Mouse (Mus musculus): ENCODE data around the gene Mc3r.
A peak's percentile ranks its signal among the peaks of the same experiment; 100 is the strongest.

Mc3r gene

DNA sequence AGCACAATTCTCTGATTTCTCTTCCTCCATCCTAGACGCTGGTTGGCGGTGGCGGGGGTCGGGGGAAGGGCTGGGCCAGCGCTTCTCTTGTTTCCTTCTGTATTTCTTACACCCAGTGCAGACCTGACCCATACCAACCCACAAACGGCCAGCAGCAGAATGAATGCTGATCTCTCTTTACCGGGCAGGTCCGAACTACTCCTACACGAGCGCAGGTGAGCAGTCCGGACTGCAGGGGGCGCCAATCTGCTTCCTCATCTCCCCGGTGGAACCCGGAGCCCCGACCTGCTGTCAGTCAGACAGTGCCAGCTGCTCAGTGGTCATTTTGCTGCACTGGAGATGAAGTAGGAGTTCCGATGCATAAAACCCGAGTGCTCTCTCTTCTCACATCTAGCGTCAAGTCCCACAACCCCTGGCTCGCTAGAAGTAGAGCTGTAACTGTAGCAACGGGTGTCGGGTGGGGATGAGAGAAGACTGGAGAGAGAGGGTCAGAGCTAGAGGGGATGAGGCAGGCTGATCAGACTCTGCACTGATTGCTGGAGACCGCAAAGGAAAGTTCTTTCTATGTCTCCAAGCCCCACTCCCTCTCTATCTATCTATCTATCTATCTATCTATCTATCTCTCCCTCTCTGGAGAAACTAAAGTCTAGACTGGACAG is at the start of gene Mc3r:
Mc3r (plus strand) TSS at position 387 of the 659 bp plus-strand sequence.
- DNase-seq (ENCODE audit: low spot score) = peak; percentile 39

- no peak for DNase-seq (ENCODE audit: low spot score)
Observed at GRCm38 (mm10) chr2:172201998-172202780, 46.1 kb upstream of the Mc3r start.

DNA sequence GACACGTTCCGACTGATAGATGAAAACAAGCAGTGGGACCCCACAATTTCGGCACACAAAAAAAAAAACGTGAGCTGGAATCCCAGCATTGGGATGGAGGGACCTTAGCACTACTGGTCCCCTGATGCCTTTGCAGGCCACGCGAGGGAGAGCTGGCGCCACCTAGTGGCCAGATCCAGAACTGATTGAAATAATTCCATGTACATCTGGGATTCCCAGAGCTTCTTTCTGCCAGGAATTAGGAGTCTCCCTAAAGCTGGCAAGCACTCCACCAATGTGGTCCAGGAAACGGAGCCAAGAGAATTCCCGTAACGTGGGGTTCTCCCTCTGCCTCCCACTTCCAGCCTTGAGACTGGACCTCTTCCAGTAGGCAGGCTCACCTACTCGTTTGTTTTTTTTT is 41.3 kb upstream of the Mc3r start:
- DNase-seq (ENCODE audit: low spot score) = peak; percentile 57

GRCm38 (mm10) chr2:172213480-172213879 is 34.8 kb upstream of the Mc3r start:
- DNase-seq (ENCODE audit: low spot score) = no peak

GRCm38 (mm10) chr2:172214336-172214735 is 34.0 kb upstream of the Mc3r start:
- no peak for DNase-seq (ENCODE audit: low spot score)

DNA sequence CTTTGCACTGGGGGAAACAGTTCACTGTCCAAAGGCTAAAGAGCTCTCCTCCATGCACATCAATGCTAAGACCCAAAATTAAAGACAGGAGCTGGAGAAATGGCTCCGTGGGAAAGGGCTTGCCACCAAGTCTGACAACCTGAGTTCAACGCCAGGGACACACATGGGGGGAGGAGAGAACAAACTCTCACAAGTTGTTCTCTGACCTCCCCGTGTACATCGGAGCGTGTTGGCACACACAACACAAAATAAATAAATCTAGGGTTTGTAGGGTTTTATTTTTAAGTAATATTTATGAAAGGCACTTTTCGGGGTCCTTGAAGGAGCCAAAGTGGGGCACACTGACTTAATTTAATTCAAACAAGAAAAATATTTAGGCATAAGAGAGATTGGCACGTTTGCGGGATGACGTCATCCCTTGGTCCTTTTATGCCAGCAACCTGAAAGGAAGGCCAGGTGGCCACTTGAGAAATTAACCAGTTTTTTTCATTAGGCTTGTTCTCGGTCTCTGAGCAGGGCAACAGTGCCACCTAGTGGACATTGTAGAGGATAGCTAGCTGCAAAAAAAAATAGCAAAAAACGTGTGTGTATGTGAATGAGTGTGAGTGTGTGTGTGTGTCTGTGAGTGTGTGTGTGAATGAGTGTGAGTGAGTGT is 32.7 kb upstream of the Mc3r start:
- peak; percentile 17 for DNase-seq (ENCODE audit: low spot score)

DNA sequence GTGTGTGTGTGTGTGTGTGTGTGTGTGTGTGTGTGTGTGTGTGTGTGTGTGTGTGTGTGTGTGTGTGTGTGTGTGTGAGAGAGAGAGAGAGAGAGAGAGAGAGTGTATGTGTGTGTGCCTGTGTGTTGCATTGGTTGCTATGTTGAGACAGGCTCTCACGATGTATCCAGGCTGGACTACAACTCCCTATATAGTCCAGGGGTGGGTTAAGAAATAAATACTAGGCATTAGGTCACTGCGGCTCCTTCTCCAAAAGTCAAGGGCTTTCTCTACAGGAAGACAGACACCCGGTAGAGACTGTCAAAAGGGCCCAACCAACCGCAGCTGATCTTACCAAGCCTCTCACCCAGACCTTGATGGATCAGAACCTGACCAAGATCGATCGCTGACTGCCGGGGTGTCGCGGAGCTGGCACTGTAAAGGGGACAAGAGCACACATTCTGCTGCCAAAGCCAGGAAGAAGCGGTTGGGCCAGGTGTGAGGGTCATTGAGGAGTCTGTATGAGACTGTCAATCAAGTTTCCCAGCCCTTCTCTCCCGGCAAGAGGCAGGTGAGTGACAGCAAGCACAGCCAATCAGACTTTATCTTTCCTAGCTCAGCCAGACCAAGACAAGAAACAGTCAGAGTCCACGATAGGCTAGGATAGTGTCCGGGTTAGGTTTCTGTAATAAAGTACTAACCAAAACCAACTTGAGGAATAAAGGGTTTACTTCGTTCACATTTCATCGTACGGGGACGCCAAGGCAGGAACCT is 32.0 kb upstream of the Mc3r start:
- no peak for DNase-seq (ENCODE audit: low spot score)

- no peak for DNase-seq (ENCODE audit: low spot score)
Observed at GRCm38 (mm10) chr2:172217886-172218285, 30.4 kb upstream of the Mc3r start.

DNA sequence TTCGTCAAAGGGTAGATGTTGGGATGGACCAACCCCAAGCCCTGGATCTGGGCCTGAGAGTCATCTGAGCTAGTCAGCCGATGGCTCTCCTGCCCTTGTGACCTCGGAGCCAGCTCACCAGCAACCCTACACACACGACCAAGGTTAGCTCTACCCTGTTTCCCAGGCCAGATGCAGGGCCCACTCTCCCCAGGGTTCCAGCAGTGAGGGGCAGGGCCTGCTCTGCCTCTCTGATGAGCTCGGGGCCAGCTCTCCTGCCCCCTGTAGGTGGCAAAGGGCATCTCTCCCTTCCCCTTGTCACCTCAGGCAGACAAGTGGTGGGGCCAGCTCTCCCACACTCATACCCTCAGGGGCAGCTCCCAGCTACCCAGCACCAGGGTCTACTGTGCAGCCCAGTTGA is 29.1 kb upstream of the Mc3r start:
- DNase-seq (ENCODE audit: low spot score) = no peak

- peak; percentile 51 for DNase-seq (ENCODE audit: low spot score)
Observed at GRCm38 (mm10) chr2:172221656-172222393, 26.5 kb upstream of the Mc3r start.

DNA sequence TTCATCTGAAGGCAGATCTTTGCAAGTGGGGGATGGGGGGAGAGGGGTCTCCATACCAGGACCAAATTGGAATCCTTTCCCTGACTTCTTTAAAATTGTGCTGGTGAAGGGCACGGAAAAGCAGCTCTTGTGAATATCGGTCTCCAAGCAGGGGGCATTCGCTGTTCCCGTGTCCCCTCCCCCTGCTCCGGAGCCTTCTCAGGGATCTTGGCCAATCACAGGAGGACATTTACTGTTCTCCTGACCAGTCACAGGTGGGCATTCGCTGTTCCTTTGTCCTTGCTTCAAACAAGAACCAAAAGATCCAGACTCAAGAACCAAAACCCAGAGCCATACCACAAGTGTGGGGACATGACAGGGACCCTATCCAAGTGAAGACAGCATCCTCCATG is 25.9 kb upstream of the Mc3r start:
- DNase-seq (ENCODE audit: low spot score) = no peak

DNA sequence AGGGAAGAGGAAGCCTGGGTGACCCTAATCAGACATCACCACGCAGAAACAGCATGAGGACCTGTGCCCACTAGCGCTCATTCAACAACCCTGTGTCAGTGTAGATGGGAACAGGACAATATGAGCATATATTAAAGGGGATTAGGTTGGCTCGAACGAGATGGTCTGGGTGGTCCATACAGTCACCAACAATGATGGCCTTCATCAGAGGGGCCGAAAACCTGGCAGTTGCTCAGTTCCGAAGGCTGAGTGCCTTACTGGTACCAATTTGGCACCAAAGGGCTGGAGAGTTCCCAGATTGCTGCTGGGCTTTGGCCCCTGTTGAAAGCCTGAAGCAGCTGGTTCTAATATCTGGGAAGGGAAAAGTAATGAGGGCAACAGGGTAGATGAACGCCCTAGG is 25.4 kb upstream of the Mc3r start:
- no peak for DNase-seq (ENCODE audit: low spot score)

GRCm38 (mm10) chr2:172223451-172224200 is 24.7 kb upstream of the Mc3r start:
- no peak for DNase-seq (ENCODE audit: low spot score)

DNA sequence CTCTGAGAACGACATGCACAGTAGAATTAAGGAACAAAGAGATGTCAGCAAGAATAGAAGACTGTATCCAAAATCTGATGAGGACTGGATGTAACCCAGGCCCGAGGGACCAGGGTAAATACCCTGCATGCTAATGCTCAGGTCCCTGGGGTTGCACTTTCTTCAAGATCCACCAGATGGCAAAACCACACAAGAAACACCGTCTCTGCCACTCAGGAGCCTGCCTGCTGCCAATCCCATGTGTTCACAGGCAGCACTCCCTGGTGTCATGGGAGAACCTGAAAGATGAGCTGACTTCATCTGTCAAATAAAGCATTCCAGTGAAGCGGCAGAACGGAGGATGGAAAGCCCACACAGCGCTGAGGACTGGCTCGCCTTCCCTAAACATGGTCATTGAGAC is 21.3 kb upstream of the Mc3r start:
- no peak for DNase-seq (ENCODE audit: low spot score)

DNA sequence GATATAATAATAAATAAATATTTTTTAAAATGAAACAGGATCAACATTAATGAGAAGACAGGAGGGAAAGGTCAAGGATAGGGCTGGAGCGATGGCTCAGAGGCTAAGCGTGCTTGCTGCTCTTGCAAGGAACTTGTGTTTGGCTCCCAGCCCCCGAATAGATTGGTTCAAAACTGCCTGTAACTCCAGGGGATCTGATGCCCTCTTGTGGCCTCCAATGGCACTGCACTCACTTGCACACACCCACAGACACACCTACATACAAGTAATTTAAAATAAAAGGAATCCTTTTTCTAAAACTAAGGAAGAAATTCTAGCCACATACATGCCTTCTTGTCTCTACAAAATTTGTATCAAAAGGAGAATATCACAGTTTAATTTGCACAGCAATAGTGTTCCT is 20.5 kb upstream of the Mc3r start:
- DNase-seq (ENCODE audit: low spot score) = no peak

- no peak for DNase-seq (ENCODE audit: low spot score)
Observed at GRCm38 (mm10) chr2:172229190-172229589, 19.1 kb upstream of the Mc3r start.

DNA sequence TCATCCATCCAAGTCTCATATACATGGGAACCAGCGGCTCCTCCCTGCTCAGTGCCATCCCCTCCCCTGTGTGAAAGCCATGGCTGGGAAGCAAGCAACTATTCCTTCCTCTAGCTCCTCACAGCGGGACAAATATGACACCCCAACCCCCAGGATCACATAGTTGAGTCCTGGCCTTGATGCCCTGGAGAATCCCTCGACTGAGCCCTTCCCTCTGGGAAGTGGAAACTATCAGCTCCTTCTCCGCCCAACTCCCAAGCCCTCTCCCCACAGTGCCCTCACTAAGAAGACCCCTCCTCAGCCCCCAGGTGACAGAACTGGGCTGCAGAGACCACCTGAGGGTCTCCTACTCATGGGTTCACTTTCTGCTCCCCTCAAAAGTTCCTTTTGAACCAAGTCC is 18.2 kb upstream of the Mc3r start:
- DNase-seq (ENCODE audit: low spot score) = no peak

DNA sequence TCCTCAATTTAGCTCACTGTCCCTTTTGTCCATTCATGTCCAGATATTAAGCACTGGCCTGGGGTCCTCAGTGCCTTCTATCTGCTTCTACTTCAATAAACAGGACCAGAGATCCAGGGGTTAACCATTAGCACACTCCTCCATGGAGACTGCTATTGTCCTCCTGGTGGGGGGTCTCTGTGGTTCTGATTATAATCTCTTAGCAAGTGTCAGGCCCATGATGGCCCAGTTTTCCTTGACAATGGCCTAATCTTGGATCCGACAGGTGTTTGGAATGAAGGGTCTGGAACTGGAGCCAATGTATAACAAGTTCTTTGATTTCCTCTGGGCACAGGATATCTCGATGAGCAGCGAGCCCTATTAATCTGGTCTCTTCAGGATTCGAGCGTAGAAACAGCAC is 10.1 kb upstream of the Mc3r start:
- no peak for DNase-seq (ENCODE audit: low spot score)

GRCm38 (mm10) chr2:172241031-172241430 is 7.3 kb upstream of the Mc3r start:
- DNase-seq (ENCODE audit: low spot score) = peak; percentile 53

GRCm38 (mm10) chr2:172245497-172245896 is 2.8 kb upstream of the Mc3r start:
- no peak for DNase-seq (ENCODE audit: low spot score)

- DNase-seq (ENCODE audit: low spot score) = no peak
Observed at GRCm38 (mm10) chr2:172249336-172249735, 1.0 kb downstream of the Mc3r start.

Data from ovary, postnatal 36 days (tissue).